Mouse (Mus musculus) lung, postnatal 0 days (tissue): ENCODE results near the gene Serpinf1. TPM values are rescaled to one million over a fixed set of nuclear protein-coding genes. Genes with fewer than 3 reads are reported as not detected.

ENCODE experiments used
- ATAC-seq: fragments of 200-750 bp; cut with Nextera tagmentation; 2 replicates; pipeline ENCODE4 v1.8.0; 2017; ENCODE audit warnings: moderate library complexity
- DNase-seq: peaks from one replicate; pipeline ENCODE4 v3.0.0-alpha.2; 2016; ENCODE audit warnings: low spot score
- H3K27ac ChIP-seq: fragments of 300-500 bp; sonication (generic); 2 replicates; pipeline ENCODE4 v1.5.1; 2014; ENCODE audit warnings: antibody characterized with exemption, mild to moderate bottlenecking, low read length, mixed read lengths
- H3K27me3 ChIP-seq: fragments of 300-500 bp; sonication (generic); replicated peaks from 2 replicates; pipeline ENCODE4 v1.6.1; 2014; ENCODE audit warnings: low read length, mixed read lengths; ENCODE audit not compliant: insufficient read depth
- H3K36me3 ChIP-seq: fragments of 300-500 bp; sonication (generic); 2 replicates; pipeline ENCODE4 v1.6.1; 2014; ENCODE audit warnings: low read length, mixed read lengths; ENCODE audit not compliant: insufficient read depth
- H3K4me1 ChIP-seq: fragments of 300-500 bp; sonication (generic); 2 replicates; pipeline ENCODE4 v1.6.1; 2014; ENCODE audit warnings: antibody characterized with exemption, low read depth, low read length, mixed read lengths; ENCODE audit not compliant: insufficient read depth
- H3K4me2 ChIP-seq: fragments of 300-500 bp; sonication (generic); replicated peaks from 2 replicates; pipeline ENCODE4 v1.6.1; 2014; ENCODE audit warnings: low read depth, mild to moderate bottlenecking, low read length, moderate library complexity, mixed read lengths
- H3K4me3 ChIP-seq: fragments of 300-500 bp; sonication (generic); 2 replicates; pipeline ENCODE4 v1.5.1; 2014; ENCODE audit warnings: low read depth, low read length
- H3K9ac ChIP-seq: fragments of 300-500 bp; sonication (generic); replicated peaks from 2 replicates; pipeline ENCODE4 v1.6.1; 2014; ENCODE audit warnings: low read depth, mild to moderate bottlenecking
- H3K9me3 ChIP-seq: fragments of 300-500 bp; sonication (generic); 2 replicates; pipeline ENCODE4 v1.6.1; 2016; ENCODE audit warnings: low read length, mixed read lengths
- CTCF ChIP-seq: IDR thresholded peaks from 2 replicates; pipeline ENCODE4 v1.5.1; 2016; ENCODE audit warnings: antibody characterized with exemption, mild to moderate bottlenecking
- EP300 ChIP-seq: IDR thresholded peaks from 2 replicates; pipeline ENCODE4 v1.6.1; 2016; ENCODE audit warnings: antibody characterized with exemption, mild to moderate bottlenecking, control low read depth
- WGBS: fragments of 180-500 bp; shearing (Covaris S2); extraction: QIAGEN DNeasy Blood & Tissue Kit; methylation state at CpG from one replicate; pipeline ENCODE4 v1.1.7; 2014; 5-methylcytosine and 5-hydroxymethylcytosine counted together
- polyA plus RNA-seq: library from polyadenylated mRNA; unstranded; fragments of >200 nt; fragmentation: Nextera tagmentation; extraction: Ambion mirVana; gene quantifications from 2 replicates; pipeline ENCODE4 v1.2.1, GENCODE M21; 2015

Serpinf1 gene
- 58.0 and 64.2 TPM in 2 replicates for polyA plus RNA-seq

- H3K27me3 ChIP-seq = no peaks in the 10 kb centered on the region
- H3K36me3 ChIP-seq = no peaks in the 10 kb centered on the region
- WGBS = 35% methylated on average over 10 of the region's 10 CpGs
- H3K9me3 ChIP-seq = no peaks in the 10 kb centered on the region
- H3K4me1 ChIP-seq = no peaks in the 10 kb centered on the region
- ATAC-seq = 0 out of 2 replicates have a peak, but pooled peaks have one; percentile 28
- TF ChIP-seq EP300 (no peak), CTCF (no peak)
- H3K9ac ChIP-seq = no peak within 1 kb of the TSS
- H3K4me2 ChIP-seq = peak within 1 kb of the TSS; percentile 15
- H3K4me3 ChIP-seq = 0 out of 2 replicates have a peak within 1 kb of the TSS, but pooled peaks have one; percentile 16
- no peak within 1 kb of the TSS for H3K27ac ChIP-seq
- DNase-seq = peak; percentile 47
Measured at GRCm38 (mm10) chr11:75422013-75422792, at the start of gene Serpinf1. Serpinf1 (minus strand) TSS chr11:75422701.

- Histone ChIP-seq H3K9me3 (no peaks in the 10 kb centered on the region), H3K27me3 (no peaks in the 10 kb centered on the region), H3K36me3 (peaks cover 2% of the 10 kb centered on the region), H3K9ac (no peak overlapping the region), H3K4me2 (no peak overlapping the region), H3K27ac (no peak overlapping the region), H3K4me1 (no peaks in the 10 kb centered on the region), H3K4me3 (no peak overlapping the region)
- DNase-seq (no peak), ATAC-seq (no peak)
- TF ChIP-seq CTCF (no peak), EP300 (no peak)
- WGBS = 71% methylated on average over 3 of the region's 3 CpGs
Measured at GRCm38 (mm10) chr11:75470675-75471074, 48.2 kb upstream of the Serpinf1 start.

GRCm38 (mm10) chr11:75469261-75469660, 46.8 kb upstream of the Serpinf1 start:
- WGBS = 95% methylated on average over 4 of the region's 4 CpGs
- no peak for DNase-seq
- Histone ChIP-seq H3K4me1 (no peaks in the 10 kb centered on the region), H3K9me3 (no peaks in the 10 kb centered on the region), H3K9ac (no peak overlapping the region), H3K4me2 (no peak overlapping the region), H3K27me3 (no peaks in the 10 kb centered on the region), H3K4me3 (no peak overlapping the region), H3K27ac (no peak overlapping the region), H3K36me3 (peaks cover 13% of the 10 kb centered on the region)
- no peak for ATAC-seq
- TF ChIP-seq EP300 (no peak), CTCF (no peak)

GRCm38 (mm10) chr11:75468410-75468809, 45.9 kb upstream of the Serpinf1 start:
- no peak overlapping the region for H3K27ac ChIP-seq
- 63% methylated on average over 7 of the region's 7 CpGs for WGBS
- peak overlapping the region; percentile 43 for H3K9ac ChIP-seq
- no peaks in the 10 kb centered on the region for H3K4me1 ChIP-seq
- TF ChIP-seq CTCF (no peak), EP300 (no peak)
- peak overlapping the region; percentile 40 for H3K4me3 ChIP-seq
- DNase-seq = no peak
- H3K27me3 ChIP-seq = no peaks in the 10 kb centered on the region
- no peaks in the 10 kb centered on the region for H3K9me3 ChIP-seq
- peaks cover 13% of the 10 kb centered on the region for H3K36me3 ChIP-seq
- peak overlapping the region; percentile 68 for H3K4me2 ChIP-seq
- no peak for ATAC-seq

GRCm38 (mm10) chr11:75467512-75468215, 45.2 kb upstream of the Serpinf1 start:
- peak overlapping the region; percentile 40 for H3K4me3 ChIP-seq
- 15% methylated on average over 19 of the region's 19 CpGs for WGBS
- ATAC-seq = peak; percentile 56
- H3K4me2 ChIP-seq = peak overlapping the region; percentile 68
- no peaks in the 10 kb centered on the region for H3K9me3 ChIP-seq
- peak; percentile 36 for TF ChIP-seq CTCF
- no peak for TF ChIP-seq EP300
- H3K4me1 ChIP-seq = no peaks in the 10 kb centered on the region
- H3K36me3 ChIP-seq = peaks cover 13% of the 10 kb centered on the region
- H3K9ac ChIP-seq = peak overlapping the region; percentile 43
- H3K27me3 ChIP-seq = no peaks in the 10 kb centered on the region
- peak; percentile 75 for DNase-seq
- no peak overlapping the region for H3K27ac ChIP-seq

- H3K27me3 ChIP-seq = no peaks in the 10 kb centered on the region
- no peak overlapping the region for H3K4me3 ChIP-seq
- no peaks in the 10 kb centered on the region for H3K9me3 ChIP-seq
- WGBS = 96% methylated on average over 4 of the region's 4 CpGs
- H3K4me2 ChIP-seq = peak overlapping the region; percentile 68; the same call in 1 of the 2 replicates
- TF ChIP-seq CTCF (peak; percentile 34), EP300 (no peak)
- peaks cover 13% of the 10 kb centered on the region for H3K36me3 ChIP-seq
- ATAC-seq = no peak
- no peak overlapping the region for H3K27ac ChIP-seq
- DNase-seq = no peak
- no peaks in the 10 kb centered on the region for H3K4me1 ChIP-seq
- no peak overlapping the region for H3K9ac ChIP-seq
Measured at GRCm38 (mm10) chr11:75466731-75467505, 44.4 kb upstream of the Serpinf1 start.
